Mouse (Mus musculus) neural tube, embryonic 12.5 days (tissue): ENCODE results near the gene Spp1. TPM values are rescaled to one million over a fixed set of nuclear protein-coding genes. Genes with fewer than 3 reads are reported as not detected.

Source experiments
- ATAC-seq: fragments of 200-750 bp; cut with Nextera tagmentation; 2 replicates; pipeline ENCODE4 v1.8.0; 2017; ENCODE audit warnings: low read depth, mild to moderate bottlenecking, moderate TSS enrichment, moderate library complexity; ENCODE audit not compliant: low FRiP score
- H3K27ac ChIP-seq: fragments of 300-500 bp; sonication (generic); 2 replicates; pipeline ENCODE4 v1.5.1; 2016
- H3K27me3 ChIP-seq: fragments of 300-500 bp; sonication (generic); replicated peaks from 2 replicates; pipeline ENCODE4 v1.6.1; 2016; ENCODE audit warnings: mild to moderate bottlenecking
- H3K36me3 ChIP-seq: fragments of 300-500 bp; sonication (generic); 2 replicates; pipeline ENCODE4 v1.6.1; 2016; ENCODE audit warnings: mild to moderate bottlenecking
- H3K4me1 ChIP-seq: fragments of 300-500 bp; sonication (generic); 2 replicates; pipeline ENCODE4 v1.6.1; 2016
- H3K4me2 ChIP-seq: fragments of 300-500 bp; sonication (generic); replicated peaks from 2 replicates; pipeline ENCODE4 v1.6.1; 2016; ENCODE audit warnings: mild to moderate bottlenecking
- H3K4me3 ChIP-seq: fragments of 300-500 bp; sonication (generic); 2 replicates; pipeline ENCODE4 v1.5.1; 2016
- H3K9ac ChIP-seq: fragments of 300-500 bp; sonication (generic); 2 replicates; pipeline ENCODE4 v1.6.1; 2016; ENCODE audit warnings: mild to moderate bottlenecking
- H3K9me3 ChIP-seq: fragments of 300-500 bp; sonication (generic); 2 replicates; pipeline ENCODE4 v1.6.1; 2016; ENCODE audit warnings: mild to moderate bottlenecking
- WGBS: fragments of 180-500 bp; shearing (Covaris S2); methylation state at CpG from one replicate; pipeline ENCODE4 v1.1.7; 2016; 5-methylcytosine and 5-hydroxymethylcytosine counted together
- polyA plus RNA-seq: library from polyadenylated mRNA; unstranded; fragments of >200 nt; fragmentation: Nextera tagmentation; extraction: Ambion mirVana; gene quantifications from 2 replicates; pipeline ENCODE4 v1.2.1, GENCODE M21; 2016

The Spp1 gene
- 4.3 and 4.7 TPM in 2 replicates for polyA plus RNA-seq

DNA sequence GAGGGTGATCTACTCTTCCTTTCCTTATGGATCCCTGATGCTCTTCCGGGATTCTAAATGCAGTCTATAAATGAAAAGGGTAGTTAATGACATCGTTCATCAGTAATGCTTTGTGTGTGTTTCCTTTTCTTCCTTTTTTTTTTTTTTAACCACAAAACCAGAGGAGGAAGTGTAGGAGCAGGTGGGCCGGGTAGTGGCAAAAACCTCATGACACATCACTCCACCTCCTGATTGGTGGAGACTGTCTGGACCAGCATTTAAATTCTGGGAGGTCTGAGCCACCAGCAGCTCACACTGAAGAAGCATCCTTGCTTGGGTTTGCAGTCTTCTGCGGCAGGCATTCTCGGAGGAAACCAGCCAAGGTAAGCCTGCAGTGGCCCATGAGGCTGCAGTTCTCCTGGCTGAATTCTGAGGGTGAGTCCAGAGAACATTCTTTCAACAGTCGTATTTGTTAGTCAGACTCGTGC, at the start of gene Spp1:
TSS of gene Spp1 (plus strand) at position 284 of the 467 bp plus-strand sequence.
- H3K9ac ChIP-seq, result no peak within 1 kb of the TSS
- ATAC-seq, result no peak
- H3K36me3 ChIP-seq, result no peaks in the 10 kb centered on the region
- no peaks in the 10 kb centered on the region for H3K4me1 ChIP-seq
- WGBS, result 69% methylated on average over 7 of the region's 7 CpGs
- no peaks in the 10 kb centered on the region for H3K27me3 ChIP-seq
- H3K4me2 ChIP-seq, result no peak within 1 kb of the TSS
- H3K4me3 ChIP-seq, result no peak within 1 kb of the TSS
- H3K27ac ChIP-seq, result no peak within 1 kb of the TSS
- no peaks in the 10 kb centered on the region for H3K9me3 ChIP-seq

DNA sequence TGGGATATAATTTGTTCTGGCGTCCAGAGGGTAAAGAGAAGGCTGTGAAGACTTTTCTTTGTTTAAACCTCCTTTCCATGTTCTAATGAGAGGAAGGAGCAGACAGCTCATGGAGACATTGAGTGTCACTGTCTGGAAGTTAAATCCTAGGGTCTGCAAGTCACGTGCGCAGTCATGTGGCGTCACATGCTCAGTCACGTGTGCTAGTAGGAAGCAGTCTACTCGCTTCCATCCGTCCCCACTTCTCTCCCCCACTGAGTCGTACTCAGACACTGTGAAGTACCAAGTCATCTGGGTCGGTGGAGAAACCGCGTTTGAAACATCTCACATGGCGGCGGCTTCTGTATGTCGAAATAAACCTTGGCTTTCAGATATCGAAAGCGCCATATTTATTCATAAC, 49.4 kb upstream of the Spp1 start:
- no peak overlapping the region for H3K4me3 ChIP-seq
- H3K27ac ChIP-seq, result no peak overlapping the region
- no peak for ATAC-seq
- no peak overlapping the region for H3K9ac ChIP-seq
- H3K4me1 ChIP-seq, result no peaks in the 10 kb centered on the region
- no peaks in the 10 kb centered on the region for H3K9me3 ChIP-seq
- 82% methylated on average over 16 of the region's 16 CpGs for WGBS
- no peaks in the 10 kb centered on the region for H3K36me3 ChIP-seq
- no peaks in the 10 kb centered on the region for H3K27me3 ChIP-seq
- no peak overlapping the region for H3K4me2 ChIP-seq

DNA sequence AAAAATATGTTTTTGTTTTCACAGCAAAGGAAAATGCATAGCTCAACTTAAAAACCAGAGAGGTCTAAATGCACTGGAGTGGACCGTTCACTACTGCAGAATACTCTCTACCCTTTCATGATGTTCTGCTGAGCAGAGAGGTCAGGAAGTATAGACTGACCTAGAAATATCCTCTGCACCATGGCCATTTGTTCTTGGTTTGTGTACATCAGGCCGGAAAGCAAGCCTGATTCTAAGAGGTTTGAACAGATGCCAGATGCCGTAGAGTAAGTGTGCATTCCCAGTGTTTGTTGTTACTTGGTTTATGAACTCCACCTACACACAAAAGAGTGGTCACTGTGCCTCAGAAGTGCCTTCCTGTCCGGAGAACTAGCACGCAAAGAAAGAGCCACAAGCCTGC, 48.0 kb upstream of the Spp1 start:
- no peak for ATAC-seq
- no peaks in the 10 kb centered on the region for H3K9me3 ChIP-seq
- no peak overlapping the region for H3K27ac ChIP-seq
- no peak overlapping the region for H3K4me2 ChIP-seq
- H3K9ac ChIP-seq, result no peak overlapping the region
- H3K36me3 ChIP-seq, result no peaks in the 10 kb centered on the region
- H3K4me1 ChIP-seq, result no peaks in the 10 kb centered on the region
- H3K4me3 ChIP-seq, result no peak overlapping the region
- 84% methylated on average over 5 of the region's 5 CpGs for WGBS
- H3K27me3 ChIP-seq, result no peaks in the 10 kb centered on the region

DNA sequence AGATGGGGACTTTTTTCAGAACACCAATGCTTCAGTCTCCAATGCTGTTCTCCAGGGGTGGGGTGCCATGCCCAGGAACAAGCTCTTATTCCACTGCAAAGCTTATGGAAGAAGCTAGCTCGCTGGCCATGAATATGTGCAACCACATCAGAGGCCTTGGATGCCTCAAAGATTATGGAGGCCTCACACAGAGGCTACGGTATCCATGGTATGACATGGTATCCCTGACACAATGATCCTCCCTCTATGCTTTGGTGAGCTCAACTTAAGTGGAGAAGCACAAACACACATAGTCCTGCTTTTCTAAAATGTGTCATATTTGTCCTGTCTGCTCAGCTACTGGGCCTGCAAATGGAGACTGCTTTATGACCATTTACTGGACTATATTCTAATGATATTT, 44.0 kb upstream of the Spp1 start:
- Histone ChIP-seq H3K4me1 (no peaks in the 10 kb centered on the region), H3K4me3 (no peak overlapping the region), H3K27ac (no peak overlapping the region), H3K9ac (no peak overlapping the region), H3K9me3 (no peaks in the 10 kb centered on the region), H3K4me2 (no peak overlapping the region), H3K27me3 (no peaks in the 10 kb centered on the region), H3K36me3 (no peaks in the 10 kb centered on the region)
- ATAC-seq, result no peak
- WGBS, result 86% methylated on average over 2 of the region's 2 CpGs

DNA sequence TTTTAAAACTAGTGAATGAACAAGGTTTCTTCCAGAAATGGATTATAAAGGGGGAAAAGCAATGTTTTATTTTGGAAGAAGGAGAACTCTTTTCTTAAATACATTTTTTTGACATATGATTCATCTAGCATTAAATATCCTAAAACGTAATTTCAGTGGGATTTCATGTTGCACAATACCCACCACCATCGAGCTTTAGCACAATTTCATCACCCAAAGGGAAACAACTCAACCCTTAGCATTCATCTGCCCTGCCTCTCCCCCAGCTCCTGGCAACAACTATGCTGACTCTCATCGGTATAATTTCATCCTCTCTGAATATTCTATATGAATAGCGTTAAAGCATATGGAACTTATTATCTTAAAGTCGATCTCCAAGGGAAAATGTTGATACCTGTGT, 42.1 kb upstream of the Spp1 start:
- WGBS, result 86% methylated on average over 5 of the region's 5 CpGs

DNA sequence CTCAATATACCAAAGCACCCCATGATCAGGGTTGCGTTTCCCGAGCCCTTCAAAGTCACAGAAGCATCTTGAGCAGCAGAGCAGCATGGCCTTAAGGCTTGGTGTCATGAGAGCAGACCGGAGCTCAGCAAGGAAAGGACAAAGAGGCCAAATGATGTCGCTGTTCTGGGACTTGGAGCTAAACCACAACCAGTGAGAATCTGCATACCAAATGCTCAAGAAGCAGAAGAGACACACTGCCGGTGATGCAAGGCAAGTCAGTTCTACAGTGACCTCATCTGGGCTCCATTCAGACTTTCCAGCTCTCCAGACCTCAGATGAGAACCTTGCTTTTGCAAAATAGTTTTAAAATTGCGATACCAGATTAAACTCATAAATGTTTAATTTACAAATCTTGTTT, 38.6 kb upstream of the Spp1 start:
- Histone ChIP-seq H3K36me3 (no peaks in the 10 kb centered on the region), H3K27me3 (no peaks in the 10 kb centered on the region), H3K9me3 (no peaks in the 10 kb centered on the region), H3K27ac (no peak overlapping the region), H3K4me1 (peaks cover 11% of the 10 kb centered on the region; the same call in 1 of the 2 replicates), H3K4me3 (no peak overlapping the region), H3K9ac (no peak overlapping the region), H3K4me2 (no peak overlapping the region)
- ATAC-seq, result no peak
- WGBS, result 81% methylated on average over 6 of the region's 6 CpGs

More for the DNA sequence above, 42.1 kb upstream of the Spp1 start:
- Histone ChIP-seq H3K27ac (no peak overlapping the region), H3K27me3 (no peaks in the 10 kb centered on the region), H3K36me3 (no peaks in the 10 kb centered on the region), H3K9me3 (no peaks in the 10 kb centered on the region), H3K4me2 (no peak overlapping the region), H3K4me1 (no peaks in the 10 kb centered on the region), H3K4me3 (no peak overlapping the region), H3K9ac (no peak overlapping the region)
- ATAC-seq, result no peak

DNA sequence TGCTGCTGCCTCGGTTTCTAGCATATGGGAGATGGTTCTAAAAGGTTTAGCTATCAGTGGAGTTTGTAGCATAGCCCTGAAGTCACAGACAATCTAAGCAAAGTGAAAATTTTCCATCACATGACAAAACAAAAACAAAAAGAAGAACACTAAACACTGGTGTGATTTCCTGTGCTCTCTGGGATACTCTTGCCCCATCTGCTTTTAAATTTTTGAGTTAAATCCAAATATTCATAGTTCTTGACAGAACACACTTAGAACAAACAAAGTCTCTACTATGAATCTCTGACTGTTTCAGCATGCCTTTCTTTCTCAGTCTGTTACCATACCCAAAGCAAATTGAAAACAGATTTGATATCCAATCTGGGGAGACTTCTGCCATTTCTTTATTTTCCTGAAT, 36.9 kb upstream of the Spp1 start:
- H3K4me3 ChIP-seq, result no peak overlapping the region
- no peak overlapping the region for H3K9ac ChIP-seq
- H3K36me3 ChIP-seq, result no peaks in the 10 kb centered on the region
- no peak overlapping the region for H3K4me2 ChIP-seq
- peaks cover 11% of the 10 kb centered on the region; the same call in 1 of the 2 replicates for H3K4me1 ChIP-seq
- H3K27me3 ChIP-seq, result no peaks in the 10 kb centered on the region
- no peaks in the 10 kb centered on the region for H3K9me3 ChIP-seq
- WGBS, result 40% methylated on average over 1 of the region's 1 CpGs
- H3K27ac ChIP-seq, result no peak overlapping the region
- no peak for ATAC-seq

DNA sequence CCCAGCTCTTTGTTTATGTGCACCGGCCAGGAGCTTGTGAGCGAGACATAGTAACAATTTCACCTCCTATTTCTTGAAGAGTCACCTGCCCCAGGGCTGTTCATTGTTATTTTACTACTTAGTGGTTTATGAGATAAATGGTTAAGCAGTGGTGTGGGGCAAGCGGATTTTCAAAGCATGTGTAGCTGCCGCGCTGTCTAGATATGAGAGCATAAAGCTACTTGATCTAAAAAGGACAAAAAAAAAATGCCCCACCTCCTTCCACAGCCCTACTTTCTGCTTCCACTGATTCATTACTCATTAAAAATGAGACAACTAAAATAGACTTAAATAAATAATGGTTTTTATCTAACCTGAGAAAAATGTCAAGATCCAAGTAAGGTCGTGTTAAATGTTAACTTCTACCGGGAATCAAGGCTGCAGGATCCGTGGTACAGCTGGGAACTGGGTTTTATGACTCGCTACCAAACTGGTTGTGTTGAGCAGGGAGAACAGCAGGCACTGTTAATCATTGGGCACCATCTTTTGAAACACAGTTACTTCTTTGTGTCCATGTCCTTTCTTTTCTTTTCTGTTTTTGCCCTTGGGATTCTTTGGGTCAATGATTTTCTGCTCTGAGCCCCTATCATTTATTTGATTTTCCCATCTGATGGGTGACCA, 35.5 kb upstream of the Spp1 start:
- no peak overlapping the region for H3K9ac ChIP-seq
- no peaks in the 10 kb centered on the region for H3K9me3 ChIP-seq
- ATAC-seq, result peak; percentile 59; the same call in 1 of the 2 replicates
- WGBS, result 14% methylated on average over 9 of the region's 9 CpGs
- peaks cover 11% of the 10 kb centered on the region; the same call in 1 of the 2 replicates for H3K4me1 ChIP-seq
- no peaks in the 10 kb centered on the region for H3K27me3 ChIP-seq
- peak overlapping the region; percentile 37 for H3K4me2 ChIP-seq
- no peak overlapping the region for H3K27ac ChIP-seq
- no peak overlapping the region for H3K4me3 ChIP-seq
- no peaks in the 10 kb centered on the region for H3K36me3 ChIP-seq

DNA sequence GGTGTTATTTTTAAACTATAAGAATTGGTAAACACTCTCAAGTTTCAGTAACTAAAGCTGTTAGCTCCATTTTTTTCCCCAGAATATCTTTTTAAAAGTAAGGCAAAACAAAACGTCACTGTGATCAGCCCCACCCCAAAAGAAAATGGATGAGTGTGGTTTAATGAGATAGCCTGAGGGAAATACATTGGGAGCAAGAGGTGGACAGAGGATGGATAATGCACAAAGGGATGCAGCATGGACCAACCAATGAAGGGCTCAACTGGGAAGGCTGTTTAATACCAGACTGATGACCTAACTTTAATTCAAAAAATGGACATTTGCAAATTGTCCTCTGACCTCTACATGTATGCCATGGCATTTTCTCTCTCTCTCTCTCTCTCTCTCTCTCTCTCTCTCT, 34.9 kb upstream of the Spp1 start:
- no peak overlapping the region for H3K27ac ChIP-seq
- H3K4me2 ChIP-seq, result peak overlapping the region; percentile 37; the same call in 1 of the 2 replicates
- no peaks in the 10 kb centered on the region for H3K36me3 ChIP-seq
- peaks cover 11% of the 10 kb centered on the region; the same call in 1 of the 2 replicates for H3K4me1 ChIP-seq
- no peak for ATAC-seq
- H3K4me3 ChIP-seq, result no peak overlapping the region
- H3K27me3 ChIP-seq, result no peaks in the 10 kb centered on the region
- H3K9ac ChIP-seq, result no peak overlapping the region
- no peaks in the 10 kb centered on the region for H3K9me3 ChIP-seq
- WGBS, result 11% methylated on average over 1 of the region's 1 CpGs

DNA sequence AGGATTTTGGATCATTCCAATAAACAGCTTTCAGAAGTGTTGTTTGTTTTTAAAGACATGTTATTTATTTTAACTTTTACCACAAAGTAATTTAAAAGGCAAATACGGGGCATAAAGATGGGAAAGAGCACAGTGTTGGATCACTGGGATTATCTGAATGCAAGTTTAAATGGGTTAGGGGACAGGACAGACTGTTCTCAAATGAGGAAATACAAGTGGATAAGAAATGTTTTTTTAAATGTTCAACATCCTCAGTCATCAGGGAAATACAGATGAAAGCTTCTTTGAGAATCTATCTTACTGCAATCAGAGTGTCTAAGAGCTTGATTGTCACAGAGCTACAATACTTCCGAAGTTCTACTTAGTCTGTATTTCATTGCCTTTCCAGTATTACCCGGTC, 32.3 kb upstream of the Spp1 start:
- no peaks in the 10 kb centered on the region for H3K9me3 ChIP-seq
- ATAC-seq, result no peak
- no peak overlapping the region for H3K4me2 ChIP-seq
- H3K36me3 ChIP-seq, result no peaks in the 10 kb centered on the region
- no peak overlapping the region for H3K27ac ChIP-seq
- H3K4me3 ChIP-seq, result no peak overlapping the region
- peaks cover 11% of the 10 kb centered on the region; the same call in 1 of the 2 replicates for H3K4me1 ChIP-seq
- 51% methylated on average over 3 of the region's 3 CpGs for WGBS
- H3K27me3 ChIP-seq, result no peaks in the 10 kb centered on the region
- H3K9ac ChIP-seq, result no peak overlapping the region

DNA sequence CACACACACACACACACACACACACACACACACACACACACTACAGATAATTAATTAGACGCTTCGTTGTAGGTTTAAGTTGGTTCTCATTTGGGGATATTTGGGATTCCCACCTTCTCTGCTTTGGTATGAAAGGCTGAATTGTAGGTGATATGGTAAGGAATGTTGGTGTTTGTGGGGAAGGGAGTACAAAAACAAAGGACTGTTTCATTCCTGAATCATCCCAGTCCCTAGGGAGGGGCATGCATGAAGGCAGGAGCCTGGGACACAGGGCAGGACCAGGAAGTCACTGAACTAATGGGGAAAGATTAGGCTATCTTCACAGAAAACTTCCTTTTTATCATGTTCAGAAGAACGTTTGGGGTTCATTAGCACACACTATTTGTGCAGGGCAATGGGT, 31.6 kb upstream of the Spp1 start:
- H3K27ac ChIP-seq, result no peak overlapping the region
- no peaks in the 10 kb centered on the region for H3K9me3 ChIP-seq
- ATAC-seq, result no peak
- H3K4me3 ChIP-seq, result no peak overlapping the region
- H3K36me3 ChIP-seq, result no peaks in the 10 kb centered on the region
- H3K9ac ChIP-seq, result no peak overlapping the region
- H3K27me3 ChIP-seq, result no peaks in the 10 kb centered on the region
- H3K4me2 ChIP-seq, result no peak overlapping the region
- H3K4me1 ChIP-seq, result peaks cover 10% of the 10 kb centered on the region; the same call in 1 of the 2 replicates
- WGBS, result 75% methylated on average over 3 of the region's 3 CpGs

DNA sequence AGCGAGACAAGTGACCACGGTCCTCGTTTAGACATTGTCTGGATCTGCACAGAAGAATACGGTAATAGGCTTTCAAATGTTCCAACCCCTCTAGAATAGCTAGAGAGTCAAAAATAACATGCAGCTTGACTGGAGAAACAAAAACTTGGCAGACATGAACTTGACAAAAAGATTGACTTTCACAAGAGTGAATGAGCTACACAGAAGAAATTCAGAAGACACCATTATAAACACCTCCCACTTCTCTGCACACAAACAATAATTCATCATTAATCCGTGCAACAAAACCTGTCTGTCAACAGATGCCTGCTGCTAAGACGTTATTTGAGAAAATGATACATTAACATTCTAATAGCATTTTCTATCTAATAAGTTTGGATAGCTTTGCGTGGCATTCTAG, 30.4 kb upstream of the Spp1 start:
- H3K4me1 ChIP-seq, result no peaks in the 10 kb centered on the region
- 84% methylated on average over 7 of the region's 7 CpGs for WGBS

DNA sequence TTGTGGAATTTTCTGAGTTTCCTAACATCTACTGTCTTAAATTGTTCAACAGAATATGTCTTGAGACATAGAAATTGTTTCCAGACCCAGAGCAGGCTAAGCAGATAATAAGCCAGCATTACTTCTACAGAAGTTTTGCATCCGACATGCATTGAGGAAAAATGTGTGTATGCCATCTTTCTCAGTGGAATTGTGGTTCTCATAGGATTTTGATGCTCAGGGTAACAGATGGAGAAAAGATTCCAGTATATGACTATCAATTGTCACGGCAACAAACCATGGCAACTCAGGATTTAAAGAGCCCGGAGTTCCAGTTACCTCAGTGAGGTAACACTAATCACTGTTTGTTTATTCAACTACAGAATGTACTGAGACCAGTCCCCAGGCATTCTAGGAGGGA, 29.9 kb upstream of the Spp1 start:
- Histone ChIP-seq H3K9ac (no peak overlapping the region), H3K27me3 (no peaks in the 10 kb centered on the region), H3K4me2 (no peak overlapping the region), H3K4me1 (no peaks in the 10 kb centered on the region), H3K9me3 (no peaks in the 10 kb centered on the region), H3K36me3 (no peaks in the 10 kb centered on the region), H3K27ac (no peak overlapping the region), H3K4me3 (no peak overlapping the region)
- ATAC-seq, result no peak
- 85% methylated on average over 3 of the region's 3 CpGs for WGBS

More for the DNA sequence above, 30.4 kb upstream of the Spp1 start:
- H3K27ac ChIP-seq, result no peak overlapping the region
- H3K9me3 ChIP-seq, result no peaks in the 10 kb centered on the region
- H3K36me3 ChIP-seq, result no peaks in the 10 kb centered on the region
- H3K9ac ChIP-seq, result no peak overlapping the region
- ATAC-seq, result no peak
- no peaks in the 10 kb centered on the region for H3K27me3 ChIP-seq
- H3K4me3 ChIP-seq, result no peak overlapping the region
- H3K4me2 ChIP-seq, result no peak overlapping the region
